Mouse (Mus musculus): ENCODE measurements at regions not wholly inside any gene's neighbourhood (a gene's known extent, or its start where the extent isn't known, plus 50 kb on each side); places are given as distances from the start of the nearest gene placed in this dataset.

DNA sequence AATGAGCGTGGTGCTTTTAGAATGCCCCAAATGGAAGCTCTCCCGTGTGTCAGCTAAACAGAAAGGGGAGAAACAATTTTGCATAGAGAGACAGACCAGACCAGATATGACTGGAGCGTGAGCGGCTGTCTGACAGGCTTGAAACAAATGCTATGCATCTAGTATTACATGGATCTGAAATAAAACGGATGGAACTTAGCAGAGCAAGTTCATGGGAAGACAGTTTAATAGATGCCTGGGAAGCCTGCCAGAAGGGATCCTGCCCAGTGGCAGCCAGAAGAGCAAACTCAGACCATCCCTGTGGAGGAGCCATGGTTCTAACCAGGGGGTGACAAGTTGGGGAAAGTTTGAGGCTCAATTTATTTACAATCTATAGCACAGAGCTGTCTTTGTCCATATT lies 126.0 kb downstream of the Tmem182 start:
- no peak for TF ChIP-seq CTCF (IDR thresholded peaks at IDR 0.05)
- no peak for TF ChIP-seq EP300 (IDR thresholded peaks at IDR 0.05)
